Mouse (Mus musculus) kidney, embryonic 14.5 days (tissue): Measurements from ENCODE around the gene Rad54l. TPM values are rescaled to one million over a fixed set of nuclear protein-coding genes. Genes with fewer than 3 reads are reported as not detected.
A peak's percentile ranks its signal among the peaks of the same experiment; 100 is the strongest.

Experiments used
- ATAC-seq: fragments of 200-750 bp; cut with Nextera tagmentation; 2 replicates; pipeline ENCODE4 v1.8.0; 2017; ENCODE audit warnings: moderate number of reproducible peaks, mild to moderate bottlenecking, moderate TSS enrichment, moderate library complexity; ENCODE audit not compliant: low FRiP score, low TSS enrichment
- H3K27ac ChIP-seq: fragments of 300-500 bp; sonication (generic); 2 replicates; pipeline ENCODE4 v1.5.1; 2014; ENCODE audit warnings: low read depth, mild to moderate bottlenecking, low read length, moderate library complexity, mixed read lengths
- H3K27me3 ChIP-seq: fragments of 300-500 bp; sonication (generic); 2 replicates; pipeline ENCODE4 v1.6.1; 2014; ENCODE audit warnings: mild to moderate bottlenecking, low read length; ENCODE audit not compliant: control insufficient read depth, insufficient read depth
- H3K36me3 ChIP-seq: fragments of 300-500 bp; sonication (generic); 2 replicates; pipeline ENCODE4 v1.6.1; 2014; ENCODE audit warnings: low read length, mixed read lengths; ENCODE audit not compliant: control insufficient read depth, insufficient read depth
- H3K4me1 ChIP-seq: fragments of 300-500 bp; sonication (generic); 2 replicates; pipeline ENCODE4 v1.6.1; 2014; ENCODE audit warnings: low read length, mixed read lengths; ENCODE audit not compliant: control insufficient read depth, insufficient read depth
- H3K4me2 ChIP-seq: fragments of 300-500 bp; sonication (generic); replicated peaks from 2 replicates; pipeline ENCODE4 v1.6.1; 2014; ENCODE audit warnings: low read depth, mild to moderate bottlenecking, low read length
- H3K4me3 ChIP-seq: fragments of 300-500 bp; sonication (generic); 2 replicates; pipeline ENCODE4 v1.5.1; 2014; ENCODE audit warnings: mild to moderate bottlenecking, low read length
- H3K9ac ChIP-seq: fragments of 300-500 bp; sonication (generic); 2 replicates; pipeline ENCODE4 v1.6.1; 2014; ENCODE audit warnings: low read depth, mild to moderate bottlenecking, low read length, moderate library complexity
- H3K9me3 ChIP-seq: fragments of 300-500 bp; sonication (generic); 2 replicates; pipeline ENCODE4 v1.6.1; 2016; ENCODE audit warnings: low read length; ENCODE audit not compliant: control insufficient read depth
- WGBS: fragments of 180-500 bp; shearing (Covaris S2); extraction: QIAGEN DNeasy Blood & Tissue Kit; methylation state at CpG from one replicate; pipeline ENCODE4 v1.1.7; 2014; 5-methylcytosine and 5-hydroxymethylcytosine counted together
- polyA plus RNA-seq: library from polyadenylated mRNA; unstranded; fragments of >200 nt; fragmentation: Nextera tagmentation; extraction: Ambion mirVana; gene quantifications from 2 replicates; pipeline ENCODE4 v1.2.1, GENCODE M21; 2014

The Rad54l gene
- polyA plus RNA-seq, 1 experiment from 2014 or later, result 40.7 TPM

GRCm38 (mm10) chr4:116070116-116070515 is 53.4 kb downstream of the Rad54l start:
- H3K9ac ChIP-seq, result no peak overlapping the region
- no peak for ATAC-seq
- 77% methylated on average over 6 of the region's 6 CpGs for WGBS
- no peak overlapping the region for H3K27ac ChIP-seq
- no peaks in the 10 kb centered on the region for H3K9me3 ChIP-seq
- peaks cover 14% of the 10 kb centered on the region for H3K4me1 ChIP-seq
- H3K36me3 ChIP-seq, result peaks cover 48% of the 10 kb centered on the region
- no peaks in the 10 kb centered on the region for H3K27me3 ChIP-seq
- H3K4me3 ChIP-seq, result no peak overlapping the region
- H3K4me2 ChIP-seq, result no peak overlapping the region

- H3K27me3 ChIP-seq, result no peaks in the 10 kb centered on the region
- no peaks in the 10 kb centered on the region for H3K9me3 ChIP-seq
- peaks cover 31% of the 10 kb centered on the region for H3K36me3 ChIP-seq
- H3K9ac ChIP-seq, result no peak overlapping the region
- H3K4me2 ChIP-seq, result no peak overlapping the region
- no peaks in the 10 kb centered on the region for H3K4me1 ChIP-seq
- no peak for ATAC-seq
- H3K27ac ChIP-seq, result no peak overlapping the region
- no peak overlapping the region for H3K4me3 ChIP-seq
- WGBS, result 43% methylated on average over 1 of the region's 1 CpGs
Observed at GRCm38 (mm10) chr4:116063855-116064254, 59.6 kb downstream of the Rad54l start.

GRCm38 (mm10) chr4:116059012-116059726 is 64.3 kb downstream of the Rad54l start:
- H3K9ac ChIP-seq, result no peak overlapping the region
- no peaks in the 10 kb centered on the region for H3K4me1 ChIP-seq
- no peaks in the 10 kb centered on the region for H3K9me3 ChIP-seq
- no peak for ATAC-seq
- H3K27me3 ChIP-seq, result no peaks in the 10 kb centered on the region
- 77% methylated on average over 5 of the region's 5 CpGs for WGBS
- H3K36me3 ChIP-seq, result no peaks in the 10 kb centered on the region
- no peak overlapping the region for H3K27ac ChIP-seq
- H3K4me3 ChIP-seq, result no peak overlapping the region
- H3K4me2 ChIP-seq, result no peak overlapping the region

- H3K9ac ChIP-seq, result no peak overlapping the region
- H3K36me3 ChIP-seq, result no peaks in the 10 kb centered on the region
- 4% methylated on average over 1 of the region's 1 CpGs for WGBS
- H3K9me3 ChIP-seq, result no peaks in the 10 kb centered on the region
- H3K4me3 ChIP-seq, result no peak overlapping the region
- no peaks in the 10 kb centered on the region for H3K27me3 ChIP-seq
- peaks cover under 1% of the 10 kb centered on the region; the same call in 1 of the 2 replicates for H3K4me1 ChIP-seq
- no peak overlapping the region for H3K27ac ChIP-seq
- ATAC-seq, result no peak
- no peak overlapping the region for H3K4me2 ChIP-seq
Observed at GRCm38 (mm10) chr4:116057559-116057958, 65.9 kb downstream of the Rad54l start.

GRCm38 (mm10) chr4:116053399-116053961 is 70.0 kb downstream of the Rad54l start, which contains the start of gene Nsun4:
Gene Nsun4, minus strand, starts transcription at chr4:116053876.
- peak; percentile 96 for ATAC-seq
- peak within 1 kb of the TSS; percentile 59 for H3K4me3 ChIP-seq
- H3K27ac ChIP-seq, result peak within 1 kb of the TSS; percentile 87
- 0 out of 2 replicates have a peak, but pooled peaks cover 2% of the 10 kb centered on the region for H3K36me3 ChIP-seq
- H3K9ac ChIP-seq, result peak within 1 kb of the TSS; percentile 60
- H3K4me2 ChIP-seq, result peak within 1 kb of the TSS; percentile 64
- H3K27me3 ChIP-seq, result no peaks in the 10 kb centered on the region
- peaks cover 4% of the 10 kb centered on the region; the same call in 1 of the 2 replicates for H3K4me1 ChIP-seq
- under 1% methylated on average over 35 of the region's 35 CpGs for WGBS
- H3K9me3 ChIP-seq, result no peaks in the 10 kb centered on the region

DNA sequence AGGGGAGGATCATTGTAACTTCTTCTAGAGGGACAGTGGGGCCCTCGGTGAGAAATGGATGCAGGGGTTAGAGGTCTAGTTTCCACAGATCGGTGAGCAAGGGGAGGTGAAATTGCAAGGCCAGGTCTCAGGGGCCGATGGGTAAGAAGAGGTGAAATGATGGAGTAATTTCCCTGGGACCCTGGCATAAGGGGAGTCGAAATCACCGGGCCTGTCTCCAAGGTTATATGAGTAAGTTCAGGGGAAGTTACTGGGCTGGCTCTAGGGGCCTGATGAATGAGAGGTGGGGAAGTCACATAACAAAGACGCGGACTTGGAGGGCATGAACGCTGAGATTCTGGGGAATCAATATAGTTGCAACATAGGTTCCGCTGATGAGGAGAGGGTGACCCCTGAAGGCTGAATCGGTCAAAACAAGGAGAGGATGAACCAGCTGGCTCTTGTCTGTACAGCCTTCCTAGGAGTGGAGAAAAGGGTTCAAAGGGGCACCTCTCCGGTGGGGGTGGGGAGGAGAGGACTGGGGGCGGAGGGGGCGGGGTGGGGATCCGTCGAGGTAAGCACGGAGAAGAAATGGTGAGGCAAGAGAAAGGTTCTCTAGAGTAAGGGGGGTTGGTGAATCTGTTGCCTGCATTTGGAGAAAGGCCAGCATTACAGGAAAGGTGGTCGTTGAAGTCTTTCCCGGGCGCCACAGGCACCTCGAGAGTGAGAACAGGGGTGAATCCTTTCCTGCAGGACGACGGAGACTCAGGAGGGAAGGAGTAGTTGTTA is 70.8 kb downstream of the Rad54l start:
- no peaks in the 10 kb centered on the region for H3K9me3 ChIP-seq
- peak overlapping the region; percentile 59 for H3K4me3 ChIP-seq
- peak overlapping the region; percentile 87 for H3K27ac ChIP-seq
- peak; percentile 60 for ATAC-seq
- peaks cover 9% of the 10 kb centered on the region; the same call in 1 of the 2 replicates for H3K36me3 ChIP-seq
- 3% methylated on average over 22 of the region's 22 CpGs for WGBS
- peaks cover 4% of the 10 kb centered on the region; the same call in 1 of the 2 replicates for H3K4me1 ChIP-seq
- H3K27me3 ChIP-seq, result no peaks in the 10 kb centered on the region
- peak overlapping the region; percentile 60 for H3K9ac ChIP-seq
- H3K4me2 ChIP-seq, result peak overlapping the region; percentile 64

DNA sequence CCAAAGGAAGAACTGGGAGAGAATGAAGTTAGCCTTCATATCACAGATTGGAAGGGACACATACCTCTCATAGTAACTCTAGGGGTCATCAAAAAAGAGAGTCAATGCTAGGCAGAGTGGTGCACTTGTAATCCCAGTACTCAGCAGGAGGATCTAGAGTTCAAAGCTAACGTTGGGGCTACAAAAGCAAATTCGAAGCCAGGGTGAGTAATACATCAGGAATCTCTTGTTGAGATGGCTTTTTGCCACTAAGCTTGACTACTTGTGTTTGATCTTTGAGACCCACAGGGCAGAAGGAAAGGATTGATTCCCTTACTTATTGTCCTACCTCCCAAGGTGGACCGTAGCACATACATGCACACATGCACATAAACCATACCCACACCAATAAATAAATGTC is 74.3 kb downstream of the Rad54l start:
- Histone ChIP-seq H3K9me3 (no peaks in the 10 kb centered on the region), H3K4me2 (no peak overlapping the region), H3K4me1 (peaks cover 4% of the 10 kb centered on the region; the same call in 1 of the 2 replicates), H3K9ac (no peak overlapping the region), H3K36me3 (peaks cover 9% of the 10 kb centered on the region; the same call in 1 of the 2 replicates), H3K4me3 (no peak overlapping the region), H3K27me3 (no peaks in the 10 kb centered on the region), H3K27ac (no peak overlapping the region)
- ATAC-seq, result no peak
- WGBS, result 84% methylated on average over 3 of the region's 3 CpGs

- ATAC-seq, result no peak
- H3K9ac ChIP-seq, result no peak overlapping the region
- 82% methylated on average over 7 of the region's 7 CpGs for WGBS
- no peaks in the 10 kb centered on the region for H3K27me3 ChIP-seq
- H3K36me3 ChIP-seq, result peaks cover 9% of the 10 kb centered on the region; the same call in 1 of the 2 replicates
- no peak overlapping the region for H3K27ac ChIP-seq
- no peaks in the 10 kb centered on the region for H3K9me3 ChIP-seq
- H3K4me3 ChIP-seq, result no peak overlapping the region
- H3K4me1 ChIP-seq, result peaks cover 4% of the 10 kb centered on the region; the same call in 1 of the 2 replicates
- no peak overlapping the region for H3K4me2 ChIP-seq
Observed at GRCm38 (mm10) chr4:116048130-116048920, 75.2 kb downstream of the Rad54l start.
